Mouse (Mus musculus) heart, postnatal 0 days (tissue): ENCODE data around the gene Pkp3. TPM values are rescaled to one million over a fixed set of nuclear protein-coding genes. Genes with fewer than 3 reads are reported as not detected.

Experiments used
- ATAC-seq: fragments of 200-750 bp; cut with Nextera tagmentation; 2 replicates; pipeline ENCODE4 v1.8.0; 2017; ENCODE audit warnings: low read depth, moderate number of reproducible peaks, moderate library complexity; ENCODE audit not compliant: insufficient read depth
- DNase-seq: peaks from one replicate; pipeline ENCODE4 v3.0.0-alpha.2; 2016; ENCODE audit warnings: low spot score
- H3K27ac ChIP-seq: fragments of 300-500 bp; sonication (generic); 2 replicates; pipeline ENCODE4 v1.5.1; 2014; ENCODE audit warnings: low read depth, mild to moderate bottlenecking
- H3K27me3 ChIP-seq: fragments of 300-500 bp; sonication (generic); 2 replicates; pipeline ENCODE4 v1.6.1; 2014; ENCODE audit warnings: low read length, mixed read lengths; ENCODE audit not compliant: control insufficient read depth, insufficient read depth
- H3K36me3 ChIP-seq: fragments of 300-500 bp; sonication (generic); replicated peaks from 2 replicates; pipeline ENCODE4 v1.6.1; 2014; ENCODE audit warnings: low read length, mixed read lengths; ENCODE audit not compliant: control insufficient read depth, insufficient read depth
- H3K4me1 ChIP-seq: fragments of 300-500 bp; sonication (generic); 2 replicates; pipeline ENCODE4 v1.6.1; 2014; ENCODE audit warnings: antibody characterized with exemption; ENCODE audit not compliant: control insufficient read depth, insufficient read depth
- H3K4me2 ChIP-seq: fragments of 300-500 bp; sonication (generic); 2 replicates; pipeline ENCODE4 v1.6.1; 2014; ENCODE audit warnings: low read depth, mild to moderate bottlenecking, low read length, moderate library complexity
- H3K4me3 ChIP-seq: fragments of 300-500 bp; sonication (generic); 2 replicates; pipeline ENCODE4 v1.5.1; 2014; ENCODE audit warnings: low read depth, low read length
- H3K9ac ChIP-seq: fragments of 300-500 bp; sonication (generic); replicated peaks from 2 replicates; pipeline ENCODE4 v1.6.1; 2014; ENCODE audit warnings: low read depth, low read length, mixed read lengths
- H3K9me3 ChIP-seq: fragments of 300-500 bp; sonication (generic); replicated peaks from 2 replicates; pipeline ENCODE4 v1.6.1; 2016; ENCODE audit warnings: low read length; ENCODE audit not compliant: control insufficient read depth
- CTCF ChIP-seq: IDR thresholded peaks from 2 replicates; pipeline ENCODE4 v1.5.1; 2016; ENCODE audit warnings: antibody characterized with exemption, control low read depth, low read depth
- EP300 ChIP-seq: IDR thresholded peaks from 2 replicates; pipeline ENCODE4 v1.6.1; 2016; ENCODE audit warnings: antibody characterized with exemption, low read depth
- WGBS: fragments of 180-500 bp; shearing (Covaris S2); extraction: QIAGEN DNeasy Blood & Tissue Kit; methylation state at CpG from one replicate; pipeline ENCODE4 v1.1.7; 2014; 5-methylcytosine and 5-hydroxymethylcytosine counted together
- polyA plus RNA-seq: library from polyadenylated mRNA; unstranded; fragments of >200 nt; fragmentation: Nextera tagmentation; extraction: Ambion mirVana; gene quantifications from 2 replicates; pipeline ENCODE4 v1.2.1, GENCODE M21; 2015
- total RNA-seq: library from RNA; depleted of rRNA; stranded (reverse); fragments of >200 nt; gene quantifications from 2 replicates; pipeline ENCODE4 v1.2.3, GENCODE M21; 2014; ENCODE audit warnings: low replicate concordance

Gene Pkp3
- total and polyA plus RNA-seq, 2 experiments from 2014 or later: 0.20 to 3.8 TPM

DNA sequence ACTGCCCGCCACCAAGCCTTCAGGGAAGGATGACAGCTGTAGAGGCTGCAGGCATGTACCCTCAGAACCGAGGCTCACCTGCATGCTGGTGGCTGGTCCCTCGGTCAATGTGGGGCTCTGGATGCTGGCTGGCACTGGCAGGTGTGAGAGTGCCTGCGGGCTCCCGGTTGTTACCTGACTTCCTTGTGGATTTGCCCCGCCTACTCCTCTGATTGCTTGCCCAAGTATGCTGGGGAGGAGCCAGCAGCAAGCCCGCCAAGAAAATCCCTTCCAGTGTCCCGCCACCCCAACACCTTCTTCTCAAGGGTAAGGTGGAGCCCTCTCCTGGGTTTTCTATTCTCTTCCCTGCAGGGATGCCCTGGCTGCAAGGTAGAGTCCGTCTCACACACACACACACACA, 39.6 kb downstream of the Pkp3 start, which contains the start of gene Ano9:
Ano9 (minus strand) TSS at position 171 of the 400 bp plus-strand sequence.
- Histone ChIP-seq H3K4me1 (no peaks in the 10 kb centered on the region), H3K27ac (no peak within 1 kb of the TSS), H3K36me3 (no peaks in the 10 kb centered on the region), H3K4me3 (no peak within 1 kb of the TSS), H3K9ac (no peak within 1 kb of the TSS), H3K4me2 (no peak within 1 kb of the TSS), H3K9me3 (no peaks in the 10 kb centered on the region), H3K27me3 (0 out of 2 replicates have a peak, but pooled peaks cover 6% of the 10 kb centered on the region)
- TF ChIP-seq CTCF: no peak
- no peak for TF ChIP-seq EP300
- no peak for ATAC-seq
- no peak for DNase-seq
- 24% methylated on average over 9 of the region's 9 CpGs for WGBS

DNA sequence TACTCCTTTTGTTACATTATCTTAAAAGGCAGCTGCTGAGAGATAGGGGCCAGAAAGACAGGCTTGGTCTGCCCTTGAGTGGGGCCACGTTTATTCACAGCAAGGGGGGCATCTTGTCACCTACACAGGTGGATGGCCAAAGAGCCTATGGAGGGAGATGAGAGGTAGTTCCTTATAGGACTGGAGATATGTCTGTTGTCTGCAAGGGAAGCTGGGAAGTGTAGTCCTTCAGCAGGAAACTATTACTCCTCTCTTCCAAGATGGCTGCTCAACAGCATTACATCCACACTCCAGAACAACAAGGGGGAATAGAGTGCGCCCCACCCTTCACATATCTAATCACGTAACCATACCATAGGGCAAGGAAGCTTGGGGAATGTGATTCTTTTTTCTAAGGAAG, 41.5 kb downstream of the Pkp3 start:
- ATAC-seq (no peak), DNase-seq (no peak)
- Histone ChIP-seq H3K27ac (no peak overlapping the region), H3K27me3 (0 out of 2 replicates have a peak, but pooled peaks cover 6% of the 10 kb centered on the region), H3K4me3 (no peak overlapping the region), H3K4me1 (0 out of 2 replicates have a peak, but pooled peaks cover 7% of the 10 kb centered on the region), H3K36me3 (no peaks in the 10 kb centered on the region), H3K9ac (no peak overlapping the region), H3K4me2 (no peak overlapping the region), H3K9me3 (no peaks in the 10 kb centered on the region)
- TF ChIP-seq CTCF: no peak
- TF ChIP-seq EP300: no peak
- WGBS: 56% methylated on average over 3 of the region's 3 CpGs

DNA sequence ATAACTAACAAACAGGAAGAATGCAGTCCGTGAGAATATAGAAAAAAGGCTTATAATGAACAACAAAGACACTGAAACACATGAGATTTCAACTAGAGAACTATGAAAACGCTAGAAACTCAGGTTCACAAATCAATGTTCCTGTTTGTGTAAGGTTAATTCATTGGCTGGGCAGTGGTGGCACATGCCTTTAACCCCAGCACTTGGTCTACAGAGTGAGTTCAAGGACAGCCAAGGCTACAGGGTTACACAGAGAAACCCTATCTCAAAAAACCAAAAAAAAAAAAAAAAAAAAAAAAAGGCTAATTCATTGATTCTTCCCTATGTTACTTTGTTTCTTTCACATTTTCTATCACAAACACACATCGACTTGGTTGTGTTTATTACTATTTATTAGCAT, 42.6 kb downstream of the Pkp3 start:
- no peak overlapping the region for H3K4me2 ChIP-seq
- DNase-seq (no peak), ATAC-seq (no peak)
- 0 out of 2 replicates have a peak, but pooled peaks cover 7% of the 10 kb centered on the region for H3K4me1 ChIP-seq
- TF ChIP-seq CTCF (no peak), EP300 (no peak)
- WGBS: 78% methylated on average over 3 of the region's 3 CpGs
- no peak overlapping the region for H3K4me3 ChIP-seq
- no peak overlapping the region for H3K27ac ChIP-seq
- 0 out of 2 replicates have a peak, but pooled peaks cover 6% of the 10 kb centered on the region for H3K27me3 ChIP-seq
- H3K9ac ChIP-seq: no peak overlapping the region
- no peaks in the 10 kb centered on the region for H3K36me3 ChIP-seq
- H3K9me3 ChIP-seq: no peaks in the 10 kb centered on the region

GRCm38 (mm10) chr7:141121051-141121531, 43.1 kb downstream of the Pkp3 start:
- WGBS: 67% methylated on average over 5 of the region's 5 CpGs
- DNase-seq: no peak

DNA sequence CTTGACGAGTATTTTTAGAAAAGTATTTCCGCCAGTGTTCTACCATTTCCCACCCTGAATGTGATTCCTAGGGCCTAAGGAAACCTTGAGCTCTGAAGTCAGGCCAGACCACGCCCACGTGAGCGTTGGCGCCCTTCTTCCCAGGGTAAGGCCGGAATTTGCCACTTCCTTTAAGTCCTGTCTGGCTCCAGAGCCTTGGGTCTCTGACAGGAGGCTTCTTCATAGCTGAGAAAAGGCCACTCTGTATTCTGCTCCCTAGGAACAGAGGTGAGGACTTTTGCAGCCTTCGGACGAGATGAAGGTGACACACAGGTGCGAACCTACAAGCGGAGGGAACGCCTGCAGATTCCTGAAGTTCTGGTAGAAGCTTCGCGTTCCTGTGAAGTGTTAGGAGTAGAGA, 44.2 kb downstream of the Pkp3 start, which contains the start of gene Ptdss2:
Ptdss2 (plus strand) TSS at position 138 of the 400 bp plus-strand sequence.
- DNase-seq: no peak

More at GRCm38 (mm10) chr7:141121051-141121531, 43.1 kb downstream of the Pkp3 start:
- 0 out of 2 replicates have a peak, but pooled peaks cover 7% of the 10 kb centered on the region for H3K4me1 ChIP-seq
- H3K9ac ChIP-seq: no peak overlapping the region
- H3K9me3 ChIP-seq: no peaks in the 10 kb centered on the region
- no peaks in the 10 kb centered on the region for H3K36me3 ChIP-seq
- no peak overlapping the region for H3K4me3 ChIP-seq
- 0 out of 2 replicates have a peak, but pooled peaks cover 6% of the 10 kb centered on the region for H3K27me3 ChIP-seq
- no peak overlapping the region for H3K4me2 ChIP-seq
- TF ChIP-seq EP300 (no peak), CTCF (no peak)
- ATAC-seq: no peak
- H3K27ac ChIP-seq: no peak overlapping the region

More for the DNA sequence above, 44.2 kb downstream of the Pkp3 start, which contains the start of gene Ptdss2:
- Histone ChIP-seq H3K4me2 (peak within 1 kb of the TSS; percentile 64), H3K4me1 (0 out of 2 replicates have a peak, but pooled peaks cover 7% of the 10 kb centered on the region), H3K27ac (peak within 1 kb of the TSS; percentile 81), H3K9ac (peak within 1 kb of the TSS; percentile 41; the same call in 1 of the 2 replicates), H3K9me3 (no peaks in the 10 kb centered on the region), H3K27me3 (0 out of 2 replicates have a peak, but pooled peaks cover 5% of the 10 kb centered on the region), H3K36me3 (no peaks in the 10 kb centered on the region), H3K4me3 (peak within 1 kb of the TSS; percentile 56)
- no peak for TF ChIP-seq EP300
- no peak for TF ChIP-seq CTCF
- no peak for ATAC-seq
- WGBS: 32% methylated on average over 14 of the region's 14 CpGs
